Mouse (Mus musculus): ENCODE data around the gene Mast1. TPM values are rescaled to one million over a fixed set of nuclear protein-coding genes. Genes with fewer than 3 reads are reported as not detected.

Mast1 gene
- polyA plus RNA-seq, 1 experiment from 2014 or later = 0.39 TPM

- H3K4me1 ChIP-seq (ENCODE audit: insufficient read depth) = peaks cover 9% of the 10 kb centered on the region; the same call in 1 of the 2 replicates
- H3K27ac ChIP-seq (ENCODE audit: low read depth) = no peak overlapping the region
- peaks cover 41% of the 10 kb centered on the region for H3K36me3 ChIP-seq (ENCODE audit: insufficient read depth)
- no peaks in the 10 kb centered on the region for H3K9me3 ChIP-seq (ENCODE audit: low read depth, low read length)
- no peaks in the 10 kb centered on the region for H3K27me3 ChIP-seq (ENCODE audit: insufficient read depth, low read length)
- ATAC-seq (ENCODE audit: insufficient read depth) (no peak), DNase-seq (no peak)
- H3K4me2 ChIP-seq = no peak overlapping the region
- TF ChIP-seq CTCF (IDR thresholded peaks at IDR 0.05; ENCODE audit: low read depth) = no peak
- no peak overlapping the region for H3K4me3 ChIP-seq (ENCODE audit: low read depth, low read length)
- H3K9ac ChIP-seq = no peak overlapping the region
- WGBS = 88% methylated on average over 3 of the region's 3 CpGs
Observed at GRCm38 (mm10) chr8:84888280-84888679, 48.9 kb downstream of the Mast1 start.

GRCm38 (mm10) chr8:84884728-84885127 lies 52.4 kb downstream of the Mast1 start:
- no peaks in the 10 kb centered on the region for H3K4me1 ChIP-seq (ENCODE audit: insufficient read depth)
- H3K4me3 ChIP-seq (ENCODE audit: low read depth, low read length) = no peak overlapping the region
- no peaks in the 10 kb centered on the region for H3K27me3 ChIP-seq (ENCODE audit: insufficient read depth, low read length)
- no peak overlapping the region for H3K4me2 ChIP-seq
- WGBS = 84% methylated on average over 4 of the region's 4 CpGs
- DNase-seq = no peak
- H3K9ac ChIP-seq = no peak overlapping the region
- H3K27ac ChIP-seq (ENCODE audit: low read depth) = no peak overlapping the region
- H3K36me3 ChIP-seq (ENCODE audit: insufficient read depth) = peaks cover 34% of the 10 kb centered on the region
- no peak for TF ChIP-seq CTCF (IDR thresholded peaks at IDR 0.05; ENCODE audit: low read depth)
- ATAC-seq (ENCODE audit: insufficient read depth) = no peak
- no peaks in the 10 kb centered on the region for H3K9me3 ChIP-seq (ENCODE audit: low read depth, low read length)

GRCm38 (mm10) chr8:84878915-84879314 lies 58.2 kb downstream of the Mast1 start:
- no peak for DNase-seq
- H3K27ac ChIP-seq (ENCODE audit: low read depth) = no peak overlapping the region
- H3K4me3 ChIP-seq (ENCODE audit: low read depth, low read length) = no peak overlapping the region
- H3K9ac ChIP-seq = no peak overlapping the region
- H3K9me3 ChIP-seq (ENCODE audit: low read depth, low read length) = no peaks in the 10 kb centered on the region
- no peak overlapping the region for H3K4me2 ChIP-seq
- TF ChIP-seq CTCF (IDR thresholded peaks at IDR 0.05; ENCODE audit: low read depth) = no peak
- H3K27me3 ChIP-seq (ENCODE audit: insufficient read depth, low read length) = no peaks in the 10 kb centered on the region
- H3K4me1 ChIP-seq (ENCODE audit: insufficient read depth) = no peaks in the 10 kb centered on the region
- WGBS = 57% methylated on average over 1 of the region's 1 CpGs
- H3K36me3 ChIP-seq (ENCODE audit: insufficient read depth) = no peaks in the 10 kb centered on the region
- ATAC-seq (ENCODE audit: insufficient read depth) = no peak

- Histone ChIP-seq H3K4me2 (no peak overlapping the region), H3K36me3 (ENCODE audit: insufficient read depth) (no peaks in the 10 kb centered on the region), H3K4me1 (ENCODE audit: insufficient read depth) (peaks cover 3% of the 10 kb centered on the region), H3K27me3 (ENCODE audit: insufficient read depth, low read length) (no peaks in the 10 kb centered on the region), H3K9ac (no peak overlapping the region), H3K4me3 (ENCODE audit: low read depth, low read length) (no peak overlapping the region), H3K27ac (ENCODE audit: low read depth) (no peak overlapping the region), H3K9me3 (ENCODE audit: low read depth, low read length) (no peaks in the 10 kb centered on the region)
- DNase-seq (no peak), ATAC-seq (ENCODE audit: insufficient read depth) (no peak)
- WGBS = 68% methylated on average over 3 of the region's 3 CpGs
- no peak for TF ChIP-seq CTCF (IDR thresholded peaks at IDR 0.05; ENCODE audit: low read depth)
Observed at GRCm38 (mm10) chr8:84877297-84878035, 59.7 kb downstream of the Mast1 start.

- DNase-seq (no peak), ATAC-seq (ENCODE audit: insufficient read depth) (no peak)
- no peak overlapping the region for H3K4me3 ChIP-seq (ENCODE audit: low read depth, low read length)
- no peak overlapping the region for H3K4me2 ChIP-seq
- TF ChIP-seq CTCF (IDR thresholded peaks at IDR 0.05; ENCODE audit: low read depth) = no peak
- no peaks in the 10 kb centered on the region for H3K9me3 ChIP-seq (ENCODE audit: low read depth, low read length)
- no peaks in the 10 kb centered on the region for H3K27me3 ChIP-seq (ENCODE audit: insufficient read depth, low read length)
- peaks cover 6% of the 10 kb centered on the region; the same call in 1 of the 2 replicates for H3K36me3 ChIP-seq (ENCODE audit: insufficient read depth)
- no peak overlapping the region for H3K9ac ChIP-seq
- WGBS = 76% methylated on average over 3 of the region's 3 CpGs
- no peak overlapping the region for H3K27ac ChIP-seq (ENCODE audit: low read depth)
- H3K4me1 ChIP-seq (ENCODE audit: insufficient read depth) = peaks cover 8% of the 10 kb centered on the region
Observed at GRCm38 (mm10) chr8:84874339-84874738, 62.8 kb downstream of the Mast1 start.

- Histone ChIP-seq H3K4me3 (ENCODE audit: low read depth, low read length) (peak overlapping the region; percentile 49), H3K27me3 (ENCODE audit: insufficient read depth, low read length) (no peaks in the 10 kb centered on the region), H3K9ac (peak overlapping the region; percentile 61; the same call in 1 of the 2 replicates), H3K4me2 (peak overlapping the region; percentile 99), H3K4me1 (ENCODE audit: insufficient read depth) (peaks cover 8% of the 10 kb centered on the region), H3K27ac (ENCODE audit: low read depth) (no peak overlapping the region), H3K9me3 (ENCODE audit: low read depth, low read length) (no peaks in the 10 kb centered on the region), H3K36me3 (ENCODE audit: insufficient read depth) (peaks cover 19% of the 10 kb centered on the region)
- 53% methylated on average over 4 of the region's 4 CpGs for WGBS
- DNase-seq = peak; percentile 45
- no peak for TF ChIP-seq CTCF (IDR thresholded peaks at IDR 0.05; ENCODE audit: low read depth)
- no peak for ATAC-seq (ENCODE audit: insufficient read depth)
Observed at GRCm38 (mm10) chr8:84873016-84873415, 64.1 kb downstream of the Mast1 start.

GRCm38 (mm10) chr8:84872309-84872965 lies 64.7 kb downstream of the Mast1 start:
- TF ChIP-seq CTCF (IDR thresholded peaks at IDR 0.05; ENCODE audit: low read depth) = no peak
- WGBS = 2% methylated on average over 54 of the region's 54 CpGs
- Histone ChIP-seq H3K4me1 (ENCODE audit: insufficient read depth) (peaks cover 8% of the 10 kb centered on the region), H3K4me3 (ENCODE audit: low read depth, low read length) (peak overlapping the region; percentile 49), H3K9ac (peak overlapping the region; percentile 61), H3K27me3 (ENCODE audit: insufficient read depth, low read length) (no peaks in the 10 kb centered on the region), H3K27ac (ENCODE audit: low read depth) (no peak overlapping the region), H3K4me2 (peak overlapping the region; percentile 99), H3K9me3 (ENCODE audit: low read depth, low read length) (no peaks in the 10 kb centered on the region), H3K36me3 (ENCODE audit: insufficient read depth) (peaks cover 25% of the 10 kb centered on the region)
- DNase-seq (peak; percentile 61), ATAC-seq (ENCODE audit: insufficient read depth) (peak; percentile 76)

Data from lung, embryonic 14.5 days (tissue).